Mouse (Mus musculus) CH12.LX (cell line): ENCODE data around the gene St7l.

Experiments used
- CHD1 ChIP-seq: IDR thresholded peaks from 2 replicates; pipeline ENCODE4 v1.6.1; 2012; ENCODE audit warnings: low read depth, low read length, improper control_type of control experiment, inconsistent platforms
- CTCF ChIP-seq, 2 experiments: IDR thresholded peaks in 1 of 2; conservative IDR thresholded peaks in 1 of 2; 2 replicates each; pipeline ENCODE4 v1.5.1; 2011 to 2012; ENCODE audit warnings: low read depth in 2 of 2, low read length in 2 of 2, improper control_type of control experiment in 1 of 2, inconsistent platforms in 1 of 2, mild to moderate bottlenecking in 1 of 2, moderate library complexity in 1 of 2
- EP300 ChIP-seq: IDR thresholded peaks from 2 replicates; pipeline ENCODE4 v1.6.1; 2011; ENCODE audit warnings: low read length, improper control_type of control experiment
- HCFC1 ChIP-seq: IDR thresholded peaks from 2 replicates; pipeline ENCODE4 v1.6.1; 2012; ENCODE audit warnings: low read depth, mild to moderate bottlenecking, inconsistent platforms, low read length, improper control_type of control experiment
- MAFK ChIP-seq: IDR thresholded peaks from 2 replicates; pipeline ENCODE4 v1.6.1; 2011; ENCODE audit warnings: low read length, improper control_type of control experiment; ENCODE audit not compliant: insufficient replicate concordance
- MAX ChIP-seq: IDR thresholded peaks from 2 replicates; pipeline ENCODE4 v1.6.1; 2011; ENCODE audit warnings: low read length, improper control_type of control experiment
- MEF2A ChIP-seq: IDR thresholded peaks from 2 replicates; pipeline ENCODE4 v1.6.1; 2014; ENCODE audit warnings: low read depth, mild to moderate bottlenecking, inconsistent platforms, low read length, improper control_type of control experiment, borderline replicate concordance
- POLR2A ChIP-seq: IDR thresholded peaks from 2 replicates; pipeline ENCODE4 v1.6.1; 2011; ENCODE audit warnings: low read depth, mild to moderate bottlenecking, improper control_type of control experiment, low read length
- RAD21 ChIP-seq: IDR thresholded peaks from 2 replicates; pipeline ENCODE4 v1.6.1; 2011; ENCODE audit warnings: low read depth, mild to moderate bottlenecking, low read length, improper control_type of control experiment, moderate library complexity
- TCF12 ChIP-seq: IDR thresholded peaks from 2 replicates; pipeline ENCODE4 v1.6.1; 2014; ENCODE audit warnings: low read depth, mild to moderate bottlenecking, inconsistent platforms, low read length, improper control_type of control experiment
- USF2 ChIP-seq: conservative IDR thresholded peaks from 2 replicates; pipeline ENCODE4 v1.6.1; 2011; ENCODE audit warnings: low read depth, low read length, improper control_type of control experiment
- ZKSCAN1 ChIP-seq: IDR thresholded peaks from 2 replicates; pipeline ENCODE4 v1.6.1; 2012; ENCODE audit warnings: low read depth, inconsistent platforms, low read length, improper control_type of control experiment, borderline replicate concordance

DNA sequence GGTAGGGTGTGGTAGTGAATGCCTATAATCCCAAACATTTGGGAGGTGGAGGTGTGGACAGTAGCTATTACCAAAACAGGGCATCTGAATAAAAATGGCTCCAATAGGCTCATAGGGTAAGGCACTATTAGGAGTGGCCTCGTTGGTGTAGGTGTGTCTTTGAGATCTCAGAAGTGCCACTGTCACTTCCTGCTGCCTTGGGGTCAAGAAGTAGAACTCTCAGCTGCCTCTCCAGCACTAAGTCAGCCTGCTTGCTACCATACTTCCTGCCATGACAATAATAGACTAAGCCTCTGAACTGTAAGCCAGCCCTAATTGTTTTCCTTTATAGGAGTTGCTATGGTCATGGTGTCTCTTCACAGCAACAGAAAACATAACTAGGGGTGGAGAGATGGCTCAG is 7.7 kb upstream of the St7l start:
- TF ChIP-seq MAFK (no peak), USF2 (no peak), MAX (no peak), CTCF (conservative IDR thresholded peaks at IDR 0.05 in 1 of 2, IDR thresholded peaks at IDR 0.05 in 1 of 2; ENCODE audit: low read depth in 2 of 2, low read length in 2 of 2) (no peak), HCFC1 (no peak), POLR2A (no peak), EP300 (no peak), ZKSCAN1 (no peak), RAD21 (no peak), MEF2A (no peak), CHD1 (no peak), TCF12 (no peak)
